Mouse (Mus musculus) MEL (cell line): ENCODE measurements around the gene F2.
A peak's percentile ranks its signal among the peaks of the same experiment; 100 is the strongest.

Experiments
- CHD1 ChIP-seq: IDR thresholded peaks from 2 replicates; pipeline ENCODE4 v1.6.1; 2012; ENCODE audit warnings: low read depth, mild to moderate bottlenecking, inconsistent platforms, low read length, improper control_type of control experiment
- CTCF ChIP-seq, 3 experiments: IDR thresholded peaks in 2 of 3; conservative IDR thresholded peaks in 1 of 3; 2 replicates each; pipeline ENCODE4 v1.5.1; 2011 to 2012; ENCODE audit warnings: low read length in 3 of 3, low read depth in 2 of 3, mild to moderate bottlenecking in 2 of 3, improper control_type of control experiment in 1 of 3, inconsistent platforms in 1 of 3, mixed read lengths in 1 of 3, moderate library complexity in 1 of 3; ENCODE audit not compliant: control insufficient read depth in 1 of 3, insufficient read depth in 1 of 3, poor library complexity in 1 of 3, severe bottlenecking in 1 of 3
- GATA1 ChIP-seq: IDR thresholded peaks from 2 replicates; pipeline ENCODE4 v1.6.1; 2011; ENCODE audit warnings: low read depth, low read length, improper control_type of control experiment
- MEF2A ChIP-seq: IDR thresholded peaks from 2 replicates; pipeline ENCODE4 v1.6.1; 2014; ENCODE audit warnings: low read depth, mild to moderate bottlenecking, inconsistent platforms, low read length, improper control_type of control experiment; ENCODE audit not compliant: poor library complexity, insufficient replicate concordance, severe bottlenecking; ENCODE audit errors: extremely low read depth
- MYC ChIP-seq: IDR thresholded peaks from 2 replicates; pipeline ENCODE4 v1.6.1; 2011; ENCODE audit warnings: low read depth, mild to moderate bottlenecking, low read length, improper control_type of control experiment, moderate library complexity
- USF1 ChIP-seq: IDR thresholded peaks from 2 replicates; pipeline ENCODE4 v1.6.1; 2014; ENCODE audit warnings: low read depth, mild to moderate bottlenecking, inconsistent platforms, low read length, improper control_type of control experiment, moderate library complexity
- ZC3H11A ChIP-seq: IDR thresholded peaks from 2 replicates; pipeline ENCODE4 v1.6.1; 2012; ENCODE audit warnings: low read depth, mild to moderate bottlenecking, inconsistent platforms, low read length, improper control_type of control experiment

DNA sequence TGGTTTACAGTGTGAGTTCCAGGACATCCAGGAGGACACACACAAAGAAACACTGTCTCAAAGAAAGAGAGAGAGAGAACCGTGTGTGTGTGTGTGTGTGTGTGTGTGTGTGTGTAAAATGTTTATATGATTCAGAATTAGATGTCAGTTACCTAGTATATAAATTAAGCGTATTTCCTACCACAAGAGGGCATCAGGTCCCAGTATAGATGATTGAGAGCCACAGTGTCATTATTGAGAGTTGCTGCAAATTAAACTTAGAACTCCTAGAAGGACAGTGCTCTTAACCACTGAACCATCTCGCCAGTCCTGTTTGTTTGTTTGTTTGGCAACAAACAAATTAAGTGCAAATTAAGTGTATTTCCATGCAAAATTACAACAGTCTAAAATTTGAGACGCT lies 33.8 kb downstream of the F2 start:
- TF ChIP-seq USF1 (no peak), CHD1 (no peak), MYC (no peak), CTCF (IDR thresholded peaks at IDR 0.05 in 2 of 3, conservative IDR thresholded peaks at IDR 0.05 in 1 of 3; ENCODE audit: control insufficient read depth in 1 of 3, insufficient read depth in 1 of 3, low read depth in 2 of 3, low read length in 3 of 3, poor library complexity in 1 of 3, severe bottlenecking in 1 of 3) (peak in 2 of 3 experiments; percentile 18 to 56; a peak in 3 of 6 replicates), GATA1 (no peak), ZC3H11A (peak; percentile 31), MEF2A (no peak)
